Comparison of ENCODE assay signal across 8 mouse cellular contexts in the genomic region with DNA sequence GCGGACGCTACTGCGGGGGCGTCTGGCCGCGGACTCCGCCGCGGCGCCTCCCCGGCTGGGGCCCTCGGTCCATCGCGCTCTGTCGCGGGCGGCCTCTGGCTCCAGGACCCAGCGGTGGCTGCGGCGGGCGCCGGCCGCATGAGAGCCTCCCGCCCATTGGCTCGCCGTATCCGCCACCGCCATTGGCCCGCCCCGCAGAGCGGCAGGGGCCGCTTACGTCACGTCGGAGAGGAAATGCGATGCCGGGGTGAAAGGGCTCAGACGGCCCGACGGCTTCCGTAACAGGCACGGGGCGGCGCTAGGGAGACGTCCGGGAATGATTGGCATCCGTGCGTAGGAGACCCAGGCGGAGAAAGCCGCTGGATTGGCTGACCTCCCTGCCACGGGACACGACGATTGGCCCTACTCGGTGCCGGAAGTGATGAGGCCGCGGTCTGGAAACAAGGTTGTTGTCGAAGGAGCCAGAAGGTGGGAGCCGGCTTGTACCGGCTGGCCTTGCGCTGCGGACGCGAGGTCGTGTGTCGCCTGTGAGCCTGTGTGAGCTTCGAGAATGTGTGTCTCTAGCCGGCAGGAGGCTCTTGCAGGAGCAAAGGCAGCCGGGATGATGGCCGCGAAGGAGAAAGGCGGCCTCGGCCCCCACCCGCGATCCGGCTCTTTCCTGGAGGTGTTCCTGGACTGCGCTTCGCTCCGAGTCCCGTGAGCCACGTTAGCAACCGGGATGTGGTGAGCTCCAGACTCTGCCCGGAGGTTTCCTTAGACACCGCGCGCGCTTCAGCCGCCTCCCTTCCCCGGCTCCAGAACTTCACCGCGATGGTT. TPM values are rescaled to one million over a fixed set of nuclear protein-coding genes. Genes with fewer than 3 reads are reported as not detected.
DNase-seq lines count a peak whose midpoint lies in the region; ATAC-seq lines count a peak whose summit lies in the region.

A gene (minus strand): TSS at position 120 of the 816 bp plus-strand sequence.

- H3K27me3 ChIP-seq in hindbrain, embryonic 14.5 days (ENCODE audit: control insufficient read depth, insufficient read depth, low read length): no peaks in the 10 kb centered on the region

- peak within 1 kb of the TSS; percentile 97 for H3K27ac ChIP-seq in hindbrain, embryonic 14.5 days

- peak; percentile 98 for ATAC-seq in hindbrain, embryonic 14.5 days (ENCODE audit: low FRiP score)

- WGBS in hindbrain, embryonic 14.5 days: under 1% methylated on average over 78 of the region's 91 CpGs

- H3K4me2 ChIP-seq in hindbrain, embryonic 14.5 days (replicated peaks): peak within 1 kb of the TSS; percentile 90

- peak; percentile 99 for DNase-seq in R1 (ENCODE audit: low read depth, low spot score)
- DNase-seq in cerebellum, postnatal 25 days: peak; percentile 99 to 100
- peak; percentile 99 to 100 for DNase-seq in frontal cortex, postnatal 25 days (ENCODE audit: low spot score in 2 of 2)
- peak; percentile 98 for DNase-seq in hindbrain, embryonic 14.5 days (ENCODE audit: low spot score)
- DNase-seq in layer of hippocampus, postnatal 36 days: peak; percentile 100
- DNase-seq in lung, postnatal 36 days: peak; percentile 100
- peak; percentile 100 for DNase-seq in retina, postnatal 1 day
- peak; percentile 97 to 100 for DNase-seq in urinary bladder, adult 18-20 months (ENCODE audit: low spot score in 2 of 2)

- H3K9me3 ChIP-seq in hindbrain, embryonic 14.5 days (ENCODE audit: control insufficient read depth, low read length): no peaks in the 10 kb centered on the region

- peak within 1 kb of the TSS; percentile 99 for H3K9ac ChIP-seq in hindbrain, embryonic 14.5 days

- peaks cover 6% of the 10 kb centered on the region; the same call in 1 of the 2 replicates for H3K36me3 ChIP-seq in hindbrain, embryonic 14.5 days (replicated peaks; ENCODE audit: control insufficient read depth, insufficient read depth)

- peaks cover 36% of the 10 kb centered on the region for H3K4me1 ChIP-seq in hindbrain, embryonic 14.5 days (replicated peaks; ENCODE audit: control insufficient read depth, insufficient read depth, low read length)

- peak within 1 kb of the TSS; percentile 100 for H3K4me3 ChIP-seq in hindbrain, embryonic 14.5 days (replicated peaks; ENCODE audit: low read length)

RNA-seq across cellular contexts. Expression of the gene that starts here (rescaled TPM):
- 45.3 and 49.9 TPM in 2 replicates for polyA plus RNA-seq in hindbrain, embryonic 14.5 days (2014; fragmentation: Nextera tagmentation; extraction: Ambion mirVana)
- 100 to 1,000 TPM; 164 to 171 TPM for total RNA-seq in layer of hippocampus, postnatal 36 days (2021)

Comparison
In these comparisons a context has a peak if more than half of its experiments do, and no peak if none do; other contexts are left out.
1. Peak in every context shown above with its lines: DNase-seq, ATAC-seq, H3K4me3 ChIP-seq and H3K27ac ChIP-seq.